Mouse (Mus musculus) neural tube, embryonic 15.5 days (tissue): ENCODE measurements around the gene Elovl2. TPM values are rescaled to one million over a fixed set of nuclear protein-coding genes. Genes with fewer than 3 reads are reported as not detected.
"Not testable (repeated sequence)": the region's sequence is repeated elsewhere in the genome, so short reads cannot be mapped to it uniquely, and the experiment has no call there.

Experiments used
- ATAC-seq: fragments of 200-750 bp; cut with Nextera tagmentation; 2 replicates; pipeline ENCODE4 v1.8.0; 2017; ENCODE audit warnings: mild to moderate bottlenecking, moderate TSS enrichment, moderate library complexity; ENCODE audit not compliant: low FRiP score
- H3K27ac ChIP-seq: fragments of 300-500 bp; sonication (generic); replicated peaks from 2 replicates; pipeline ENCODE4 v1.5.1; 2015; ENCODE audit warnings: mild to moderate bottlenecking, inconsistent platforms
- H3K27me3 ChIP-seq: fragments of 300-500 bp; sonication (generic); replicated peaks from 2 replicates; pipeline ENCODE4 v1.6.1; 2015; ENCODE audit warnings: inconsistent platforms
- H3K36me3 ChIP-seq: fragments of 300-500 bp; sonication (generic); 2 replicates; pipeline ENCODE4 v1.6.1; 2015; ENCODE audit warnings: inconsistent platforms
- H3K4me1 ChIP-seq: fragments of 300-500 bp; sonication (generic); 2 replicates; pipeline ENCODE4 v1.6.1; 2015; ENCODE audit warnings: inconsistent platforms
- H3K4me2 ChIP-seq: fragments of 300-500 bp; sonication (generic); 2 replicates; pipeline ENCODE4 v1.6.1; 2015; ENCODE audit warnings: inconsistent platforms, mild to moderate bottlenecking, moderate library complexity
- H3K4me3 ChIP-seq: fragments of 300-500 bp; sonication (generic); replicated peaks from 2 replicates; pipeline ENCODE4 v1.5.1; 2015; ENCODE audit warnings: mild to moderate bottlenecking, inconsistent platforms
- H3K9ac ChIP-seq: fragments of 300-500 bp; sonication (generic); replicated peaks from 2 replicates; pipeline ENCODE4 v1.6.1; 2015; ENCODE audit warnings: mild to moderate bottlenecking, inconsistent platforms
- H3K9me3 ChIP-seq: fragments of 300-500 bp; sonication (generic); replicated peaks from 2 replicates; pipeline ENCODE4 v1.6.1; 2016; ENCODE audit warnings: inconsistent platforms
- WGBS: fragments of 180-500 bp; shearing (Covaris S2); methylation state at CpG from one replicate; pipeline ENCODE4 v1.1.7; 2015; ENCODE audit warnings: mixed read lengths; 5-methylcytosine and 5-hydroxymethylcytosine counted together
- polyA plus RNA-seq: library from polyadenylated mRNA; unstranded; fragments of >200 nt; fragmentation: Nextera tagmentation; extraction: Ambion mirVana; gene quantifications from 2 replicates; pipeline ENCODE4 v1.2.1, GENCODE M21; 2015

Gene Elovl2
- polyA plus RNA-seq, 1 experiment from 2014 or later, result 35.2 TPM

DNA sequence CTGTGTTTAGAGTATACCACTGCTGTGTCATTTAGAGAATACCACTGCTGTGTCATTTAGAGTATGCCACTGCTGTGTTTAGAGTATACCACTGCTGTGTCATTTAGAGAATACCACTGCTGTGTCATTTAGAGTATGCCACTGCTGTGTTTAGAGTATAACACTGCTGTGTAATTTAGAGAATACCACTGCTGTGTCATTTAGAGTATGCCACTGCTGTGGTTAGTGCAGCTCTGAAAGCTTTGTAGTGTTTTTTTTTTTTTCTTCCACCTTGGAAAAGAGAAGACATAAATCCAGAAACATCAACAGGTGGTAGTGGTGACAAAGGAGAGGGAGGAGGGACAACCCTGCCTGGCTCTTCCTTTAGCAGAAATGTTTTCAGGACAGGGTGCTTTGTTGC is 14.6 kb downstream of the Elovl2 start:
- H3K4me2 ChIP-seq, H3K36me3 ChIP-seq, H3K4me3 ChIP-seq, H3K27me3 ChIP-seq, H3K9ac ChIP-seq, H3K27ac ChIP-seq, H3K9me3 ChIP-seq, ATAC-seq: not testable (repeated sequence)
- H3K4me1 ChIP-seq, result peaks cover 30% of the 10 kb centered on the region

DNA sequence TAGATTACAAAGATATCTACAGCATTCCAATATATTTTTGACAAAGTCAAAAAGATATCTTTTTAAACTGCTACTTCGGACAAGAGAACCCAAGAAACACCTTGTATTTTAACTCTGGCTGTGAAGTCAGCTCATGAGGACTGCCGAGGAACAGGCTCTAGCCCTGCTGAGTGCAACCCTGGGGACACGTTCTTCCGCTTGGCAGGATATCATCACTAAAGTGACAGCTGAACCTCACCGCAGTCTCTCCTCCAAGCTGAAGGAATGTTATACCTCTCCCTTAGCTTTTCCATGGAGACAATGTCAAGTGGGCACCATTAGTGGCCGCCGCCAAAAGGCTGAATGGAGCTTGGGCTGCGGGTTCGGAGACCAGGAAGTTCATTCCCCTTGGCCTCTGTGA is 16.5 kb downstream of the Elovl2 start:
- Histone ChIP-seq H3K4me2 (no peak overlapping the region), H3K4me3 (no peak overlapping the region), H3K27me3 (no peaks in the 10 kb centered on the region), H3K36me3 (no peaks in the 10 kb centered on the region), H3K27ac (no peak overlapping the region), H3K9ac (no peak overlapping the region), H3K4me1 (peaks cover 30% of the 10 kb centered on the region), H3K9me3 (no peaks in the 10 kb centered on the region)
- ATAC-seq, result 0 out of 2 replicates have a peak, but pooled peaks have one; percentile 26
- 47% methylated on average over 9 of the region's 9 CpGs for WGBS

- Histone ChIP-seq H3K4me3 (no peak overlapping the region), H3K27ac (no peak overlapping the region), H3K4me2 (no peak overlapping the region), H3K9ac (no peak overlapping the region), H3K9me3 (no peaks in the 10 kb centered on the region), H3K36me3 (no peaks in the 10 kb centered on the region), H3K27me3 (no peaks in the 10 kb centered on the region), H3K4me1 (peaks cover 30% of the 10 kb centered on the region)
- 32% methylated on average over 7 of the region's 7 CpGs for WGBS
- ATAC-seq, result no peak
Observed at GRCm38 (mm10) chr13:41203289-41203688, 16.9 kb downstream of the Elovl2 start.

GRCm38 (mm10) chr13:41200861-41201260 is 19.3 kb downstream of the Elovl2 start:
- H3K4me3 ChIP-seq, result no peak overlapping the region
- no peaks in the 10 kb centered on the region for H3K9me3 ChIP-seq
- WGBS, result 63% methylated on average over 2 of the region's 2 CpGs
- no peaks in the 10 kb centered on the region for H3K27me3 ChIP-seq
- no peak overlapping the region for H3K4me2 ChIP-seq
- H3K9ac ChIP-seq, result no peak overlapping the region
- peaks cover 30% of the 10 kb centered on the region for H3K4me1 ChIP-seq
- no peak for ATAC-seq
- H3K36me3 ChIP-seq, result no peaks in the 10 kb centered on the region
- no peak overlapping the region for H3K27ac ChIP-seq

GRCm38 (mm10) chr13:41195640-41196333 is 24.4 kb downstream of the Elovl2 start:
- no peak overlapping the region for H3K9ac ChIP-seq
- peaks cover 21% of the 10 kb centered on the region for H3K36me3 ChIP-seq
- WGBS, result 72% methylated on average over 3 of the region's 3 CpGs
- H3K4me1 ChIP-seq, result no peaks in the 10 kb centered on the region
- no peak overlapping the region for H3K4me2 ChIP-seq
- ATAC-seq, result no peak
- no peak overlapping the region for H3K27ac ChIP-seq
- H3K9me3 ChIP-seq, result no peaks in the 10 kb centered on the region
- H3K4me3 ChIP-seq, result no peak overlapping the region
- H3K27me3 ChIP-seq, result no peaks in the 10 kb centered on the region

GRCm38 (mm10) chr13:41187886-41188285 is 32.3 kb downstream of the Elovl2 start:
- H3K4me3 ChIP-seq, result no peak overlapping the region
- ATAC-seq, result no peak
- H3K4me1 ChIP-seq, result no peaks in the 10 kb centered on the region
- 58% methylated on average over 6 of the region's 6 CpGs for WGBS
- H3K9me3 ChIP-seq, result no peaks in the 10 kb centered on the region
- no peak overlapping the region for H3K4me2 ChIP-seq
- H3K9ac ChIP-seq, result no peak overlapping the region
- H3K27me3 ChIP-seq, result no peaks in the 10 kb centered on the region
- peaks cover 55% of the 10 kb centered on the region for H3K36me3 ChIP-seq
- H3K27ac ChIP-seq, result no peak overlapping the region

DNA sequence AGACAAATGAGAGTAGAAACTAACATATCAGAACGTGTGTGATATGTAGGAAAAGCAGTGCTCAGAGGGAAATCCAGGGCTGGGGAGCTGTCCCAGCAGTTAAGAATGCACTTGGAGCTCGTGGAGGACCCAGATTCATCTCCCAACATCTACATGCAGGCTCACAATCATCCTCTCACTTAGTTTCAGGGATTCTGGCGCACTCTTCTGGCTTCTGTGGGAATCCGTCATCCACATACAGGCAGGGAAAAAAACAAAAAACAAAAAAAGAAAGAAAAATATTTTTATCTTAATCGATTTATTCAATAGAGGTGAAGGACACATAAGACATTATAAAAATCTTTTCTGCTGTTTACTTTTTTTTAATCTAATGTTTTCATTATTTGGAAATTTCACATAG is 61.8 kb downstream of the Elovl2 start:
- Histone ChIP-seq H3K27ac (no peak overlapping the region), H3K36me3 (no peaks in the 10 kb centered on the region), H3K4me3 (no peak overlapping the region), H3K9me3 (no peaks in the 10 kb centered on the region), H3K4me1 (no peaks in the 10 kb centered on the region), H3K27me3 (no peaks in the 10 kb centered on the region), H3K9ac (no peak overlapping the region), H3K4me2 (no peak overlapping the region)
- WGBS, result 69% methylated on average over 5 of the region's 5 CpGs
- no peak for ATAC-seq

GRCm38 (mm10) chr13:41153146-41153545 is 67.1 kb downstream of the Elovl2 start:
- no peak for ATAC-seq
- no peaks in the 10 kb centered on the region for H3K36me3 ChIP-seq

DNA sequence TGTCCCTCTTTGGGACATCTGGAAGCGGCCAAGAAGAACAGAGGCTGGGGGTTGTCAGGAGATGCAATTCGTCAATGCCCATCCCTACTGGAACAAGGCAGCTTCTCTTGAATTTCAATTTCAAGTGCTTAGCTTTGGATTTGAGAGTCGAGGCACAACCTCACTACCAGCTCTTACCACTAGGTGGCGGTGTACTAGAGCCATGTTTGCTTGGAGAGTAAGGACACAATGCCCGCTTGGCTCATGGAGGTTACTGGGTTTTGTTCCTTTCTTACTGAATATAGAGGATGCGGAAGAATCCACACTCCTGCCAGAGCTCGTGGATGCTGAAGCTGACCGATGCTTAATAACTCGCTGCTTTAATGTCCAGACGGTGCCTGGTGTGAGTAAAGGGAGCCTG is 73.9 kb downstream of the Elovl2 start:
- no peak overlapping the region for H3K4me2 ChIP-seq
- H3K9me3 ChIP-seq, result no peaks in the 10 kb centered on the region
- H3K9ac ChIP-seq, result no peak overlapping the region
- 82% methylated on average over 10 of the region's 10 CpGs for WGBS
- H3K27me3 ChIP-seq, result no peaks in the 10 kb centered on the region
- H3K36me3 ChIP-seq, result no peaks in the 10 kb centered on the region
- ATAC-seq, result no peak
- no peaks in the 10 kb centered on the region for H3K4me1 ChIP-seq
- no peak overlapping the region for H3K4me3 ChIP-seq
- no peak overlapping the region for H3K27ac ChIP-seq

More at GRCm38 (mm10) chr13:41153146-41153545, 67.1 kb downstream of the Elovl2 start:
- Histone ChIP-seq H3K9ac (no peak overlapping the region), H3K27ac (no peak overlapping the region), H3K4me2 (no peak overlapping the region), H3K9me3 (no peaks in the 10 kb centered on the region), H3K4me3 (no peak overlapping the region), H3K4me1 (no peaks in the 10 kb centered on the region), H3K27me3 (no peaks in the 10 kb centered on the region)
- WGBS, result 87% methylated on average over 11 of the region's 11 CpGs

GRCm38 (mm10) chr13:41145433-41145970 is 74.7 kb downstream of the Elovl2 start:
- Histone ChIP-seq H3K27me3 (no peaks in the 10 kb centered on the region), H3K4me1 (no peaks in the 10 kb centered on the region), H3K27ac (no peak overlapping the region), H3K4me2 (no peak overlapping the region), H3K9ac (no peak overlapping the region), H3K9me3 (no peaks in the 10 kb centered on the region), H3K4me3 (no peak overlapping the region), H3K36me3 (no peaks in the 10 kb centered on the region)
- ATAC-seq, result no peak
- WGBS, result 71% methylated on average over 6 of the region's 6 CpGs

DNA sequence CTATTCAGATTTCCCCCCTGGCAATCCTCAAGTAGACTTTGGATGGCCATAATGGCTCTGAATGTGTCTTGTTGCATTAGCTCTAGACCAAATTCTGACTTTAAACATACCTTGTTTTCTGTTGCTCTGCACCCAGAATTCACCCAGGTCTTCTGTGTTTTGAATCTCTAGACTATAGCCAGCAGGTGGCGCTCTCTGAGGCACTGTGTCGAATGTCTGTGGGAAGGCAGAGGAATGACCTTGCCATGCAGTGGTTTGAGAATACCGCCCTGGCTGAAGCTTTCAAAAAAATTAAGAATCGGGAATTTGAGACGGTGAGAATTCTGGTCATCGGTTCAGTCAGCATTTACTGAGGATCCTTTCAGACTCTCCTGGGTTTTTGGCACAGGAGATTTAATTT is 85.3 kb downstream of the Elovl2 start:
- no peak overlapping the region for H3K27ac ChIP-seq
- no peaks in the 10 kb centered on the region for H3K36me3 ChIP-seq
- no peaks in the 10 kb centered on the region for H3K27me3 ChIP-seq
- no peak overlapping the region for H3K4me3 ChIP-seq
- H3K9ac ChIP-seq, result no peak overlapping the region
- H3K4me2 ChIP-seq, result no peak overlapping the region
- ATAC-seq, result no peak
- H3K9me3 ChIP-seq, result no peaks in the 10 kb centered on the region
- 9% methylated on average over 6 of the region's 6 CpGs for WGBS
- no peaks in the 10 kb centered on the region for H3K4me1 ChIP-seq
